Mouse (Mus musculus) forebrain, embryonic 12.5 days (tissue): ENCODE data around the gene Gxylt2. TPM values are rescaled to one million over a fixed set of nuclear protein-coding genes. Genes with fewer than 3 reads are reported as not detected.
A peak's percentile ranks its signal among the peaks of the same experiment; 100 is the strongest.

ENCODE experiments used
- ATAC-seq: fragments of 200-750 bp; cut with Nextera tagmentation; 2 replicates; pipeline ENCODE4 v1.8.0; 2017; ENCODE audit warnings: moderate TSS enrichment; ENCODE audit not compliant: low FRiP score
- H3K27ac ChIP-seq: fragments of 300-500 bp; sonication (generic); 2 replicates; pipeline ENCODE4 v1.5.1; 2016; ENCODE audit warnings: mild to moderate bottlenecking
- H3K27me3 ChIP-seq: fragments of 300-500 bp; sonication (generic); 2 replicates; pipeline ENCODE4 v1.6.1; 2016; ENCODE audit warnings: mild to moderate bottlenecking
- H3K36me3 ChIP-seq: fragments of 300-500 bp; sonication (generic); replicated peaks from 2 replicates; pipeline ENCODE4 v1.6.1; 2016; ENCODE audit warnings: mild to moderate bottlenecking
- H3K4me1 ChIP-seq: fragments of 300-500 bp; sonication (generic); 2 replicates; pipeline ENCODE4 v1.6.1; 2016
- H3K4me2 ChIP-seq: fragments of 300-500 bp; sonication (generic); 2 replicates; pipeline ENCODE4 v1.6.1; 2016; ENCODE audit warnings: mild to moderate bottlenecking, moderate library complexity
- H3K4me3 ChIP-seq: fragments of 300-500 bp; sonication (generic); replicated peaks from 2 replicates; pipeline ENCODE4 v1.5.1; 2016; ENCODE audit warnings: mild to moderate bottlenecking
- H3K9ac ChIP-seq: fragments of 300-500 bp; sonication (generic); 2 replicates; pipeline ENCODE4 v1.6.1; 2016; ENCODE audit warnings: mild to moderate bottlenecking
- H3K9me3 ChIP-seq: fragments of 300-500 bp; sonication (generic); 2 replicates; pipeline ENCODE4 v1.6.1; 2016
- WGBS: fragments of 180-500 bp; shearing (Covaris S2); methylation state at CpG from one replicate; pipeline ENCODE4 v1.1.7; 2016; 5-methylcytosine and 5-hydroxymethylcytosine counted together
- polyA plus RNA-seq: library from polyadenylated mRNA; unstranded; fragments of >200 nt; fragmentation: Nextera tagmentation; extraction: Ambion mirVana; gene quantifications from 2 replicates; pipeline ENCODE4 v1.2.1, GENCODE M21; 2016

The Gxylt2 gene
- polyA plus RNA-seq, 1 experiment from 2014 or later, result 3.5 TPM

GRCm38 (mm10) chr6:100699986-100700385 is 4.5 kb upstream of the Gxylt2 start:
- 85% methylated on average over 5 of the region's 5 CpGs for WGBS
- no peak overlapping the region for H3K4me2 ChIP-seq

GRCm38 (mm10) chr6:100700774-100701173 is 3.8 kb upstream of the Gxylt2 start:
- H3K27me3 ChIP-seq, result peaks cover 33% of the 10 kb centered on the region
- WGBS, result 72% methylated on average over 5 of the region's 5 CpGs
- ATAC-seq, result no peak
- H3K9me3 ChIP-seq, result no peaks in the 10 kb centered on the region
- no peak overlapping the region for H3K27ac ChIP-seq
- H3K4me1 ChIP-seq, result peaks cover 14% of the 10 kb centered on the region
- H3K4me2 ChIP-seq, result no peak overlapping the region
- H3K36me3 ChIP-seq, result no peaks in the 10 kb centered on the region
- no peak overlapping the region for H3K4me3 ChIP-seq
- H3K9ac ChIP-seq, result no peak overlapping the region

More at GRCm38 (mm10) chr6:100699986-100700385, 4.5 kb upstream of the Gxylt2 start:
- no peak overlapping the region for H3K9ac ChIP-seq
- no peaks in the 10 kb centered on the region for H3K36me3 ChIP-seq
- peaks cover 7% of the 10 kb centered on the region for H3K4me1 ChIP-seq
- peaks cover 25% of the 10 kb centered on the region for H3K27me3 ChIP-seq
- ATAC-seq, result no peak
- no peak overlapping the region for H3K4me3 ChIP-seq
- H3K27ac ChIP-seq, result no peak overlapping the region
- no peaks in the 10 kb centered on the region for H3K9me3 ChIP-seq

- H3K9me3 ChIP-seq, result no peaks in the 10 kb centered on the region
- ATAC-seq, result 0 out of 2 replicates have a peak, but pooled peaks have one; percentile 5
- no peak overlapping the region for H3K27ac ChIP-seq
- 34% methylated on average over 8 of the region's 8 CpGs for WGBS
- H3K27me3 ChIP-seq, result peaks cover 43% of the 10 kb centered on the region
- peak overlapping the region; percentile 98 for H3K4me2 ChIP-seq
- H3K36me3 ChIP-seq, result no peaks in the 10 kb centered on the region
- 0 out of 2 replicates have a peak overlapping the region, but pooled peaks have one; percentile 66 for H3K9ac ChIP-seq
- H3K4me1 ChIP-seq, result peaks cover 15% of the 10 kb centered on the region
- H3K4me3 ChIP-seq, result peak overlapping the region; percentile 69
These were observed 349 bp upstream of the Gxylt2 start for GRCm38 (mm10) chr6:100704197-100704573.

- Histone ChIP-seq H3K27ac (no peak overlapping the region), H3K27me3 (peaks cover 43% of the 10 kb centered on the region), H3K9ac (no peak overlapping the region), H3K4me3 (peak overlapping the region; percentile 69), H3K4me1 (peaks cover 20% of the 10 kb centered on the region), H3K4me2 (peak overlapping the region; percentile 98), H3K9me3 (no peaks in the 10 kb centered on the region), H3K36me3 (no peaks in the 10 kb centered on the region)
- WGBS, result 1% methylated on average over 15 of the region's 15 CpGs
- no peak for ATAC-seq
These were observed 855 bp downstream of the Gxylt2 start for GRCm38 (mm10) chr6:100705366-100705811.

GRCm38 (mm10) chr6:100706861-100707260 is 2.3 kb downstream of the Gxylt2 start:
- Histone ChIP-seq H3K4me2 (no peak overlapping the region), H3K27me3 (peaks cover 43% of the 10 kb centered on the region)
- WGBS, result 86% methylated on average over 6 of the region's 6 CpGs

GRCm38 (mm10) chr6:100707557-100707956 is 3.0 kb downstream of the Gxylt2 start:
- 0 out of 2 replicates have a peak overlapping the region, but pooled peaks have one; percentile 25 for H3K27ac ChIP-seq
- no peak for ATAC-seq
- no peak overlapping the region for H3K4me3 ChIP-seq
- H3K9me3 ChIP-seq, result no peaks in the 10 kb centered on the region
- no peaks in the 10 kb centered on the region for H3K36me3 ChIP-seq
- peaks cover 42% of the 10 kb centered on the region for H3K27me3 ChIP-seq
- H3K4me1 ChIP-seq, result peaks cover 20% of the 10 kb centered on the region
- H3K4me2 ChIP-seq, result no peak overlapping the region
- no peak overlapping the region for H3K9ac ChIP-seq
- WGBS, result 73% methylated on average over 7 of the region's 7 CpGs

More at GRCm38 (mm10) chr6:100706861-100707260, 2.3 kb downstream of the Gxylt2 start:
- no peaks in the 10 kb centered on the region for H3K9me3 ChIP-seq
- no peak overlapping the region for H3K9ac ChIP-seq
- no peak overlapping the region for H3K4me3 ChIP-seq
- H3K27ac ChIP-seq, result no peak overlapping the region
- ATAC-seq, result no peak
- peaks cover 20% of the 10 kb centered on the region for H3K4me1 ChIP-seq
- H3K36me3 ChIP-seq, result no peaks in the 10 kb centered on the region

- no peaks in the 10 kb centered on the region for H3K9me3 ChIP-seq
- no peak overlapping the region for H3K4me2 ChIP-seq
- ATAC-seq, result no peak
- H3K27ac ChIP-seq, result no peak overlapping the region
- WGBS, result 84% methylated on average over 1 of the region's 1 CpGs
- no peaks in the 10 kb centered on the region for H3K36me3 ChIP-seq
- no peak overlapping the region for H3K9ac ChIP-seq
- peaks cover 35% of the 10 kb centered on the region for H3K27me3 ChIP-seq
- H3K4me1 ChIP-seq, result peaks cover 20% of the 10 kb centered on the region
- no peak overlapping the region for H3K4me3 ChIP-seq
These were observed 3.7 kb downstream of the Gxylt2 start for GRCm38 (mm10) chr6:100708248-100708647.

- ATAC-seq, result no peak
- H3K27me3 ChIP-seq, result peaks cover 28% of the 10 kb centered on the region
- no peak overlapping the region for H3K27ac ChIP-seq
- WGBS, result 86% methylated on average over 9 of the region's 9 CpGs
- no peak overlapping the region for H3K9ac ChIP-seq
- H3K9me3 ChIP-seq, result no peaks in the 10 kb centered on the region
- no peak overlapping the region for H3K4me2 ChIP-seq
- peaks cover 19% of the 10 kb centered on the region for H3K4me1 ChIP-seq
- H3K36me3 ChIP-seq, result no peaks in the 10 kb centered on the region
- H3K4me3 ChIP-seq, result no peak overlapping the region
These were observed 4.5 kb downstream of the Gxylt2 start for GRCm38 (mm10) chr6:100708996-100709395.

GRCm38 (mm10) chr6:100709483-100709882 is 4.9 kb downstream of the Gxylt2 start:
- 26% methylated on average over 7 of the region's 7 CpGs for WGBS
- Histone ChIP-seq H3K27me3 (peaks cover 23% of the 10 kb centered on the region), H3K9ac (no peak overlapping the region), H3K36me3 (no peaks in the 10 kb centered on the region), H3K27ac (no peak overlapping the region), H3K4me2 (no peak overlapping the region), H3K4me1 (peaks cover 16% of the 10 kb centered on the region), H3K9me3 (no peaks in the 10 kb centered on the region), H3K4me3 (no peak overlapping the region)
- no peak for ATAC-seq

GRCm38 (mm10) chr6:100710170-100710569 is 5.6 kb downstream of the Gxylt2 start:
- no peak for ATAC-seq
- Histone ChIP-seq H3K4me1 (peaks cover 12% of the 10 kb centered on the region; the same call in 1 of the 2 replicates), H3K9me3 (no peaks in the 10 kb centered on the region), H3K9ac (no peak overlapping the region), H3K27ac (no peak overlapping the region), H3K4me2 (no peak overlapping the region), H3K4me3 (no peak overlapping the region), H3K36me3 (no peaks in the 10 kb centered on the region), H3K27me3 (peaks cover 16% of the 10 kb centered on the region)
- WGBS, result 40% methylated on average over 4 of the region's 4 CpGs

GRCm38 (mm10) chr6:100710866-100711265 is 6.3 kb downstream of the Gxylt2 start:
- 93% methylated on average over 5 of the region's 5 CpGs for WGBS
- Histone ChIP-seq H3K4me1 (peaks cover 7% of the 10 kb centered on the region; the same call in 1 of the 2 replicates), H3K4me3 (no peak overlapping the region), H3K9ac (no peak overlapping the region), H3K9me3 (no peaks in the 10 kb centered on the region), H3K27ac (no peak overlapping the region), H3K36me3 (no peaks in the 10 kb centered on the region), H3K27me3 (peaks cover 9% of the 10 kb centered on the region), H3K4me2 (no peak overlapping the region)
- ATAC-seq, result no peak

GRCm38 (mm10) chr6:100715296-100715828 is 10.8 kb downstream of the Gxylt2 start:
- no peak for ATAC-seq
- Histone ChIP-seq H3K4me1 (no peaks in the 10 kb centered on the region), H3K36me3 (no peaks in the 10 kb centered on the region), H3K4me3 (no peak overlapping the region), H3K9ac (no peak overlapping the region), H3K27ac (no peak overlapping the region), H3K27me3 (peaks cover 8% of the 10 kb centered on the region; the same call in 1 of the 2 replicates), H3K9me3 (no peaks in the 10 kb centered on the region), H3K4me2 (no peak overlapping the region)
- 91% methylated on average over 8 of the region's 8 CpGs for WGBS

GRCm38 (mm10) chr6:100716152-100716551 is 11.6 kb downstream of the Gxylt2 start:
- ATAC-seq, result no peak
- Histone ChIP-seq H3K9ac (no peak overlapping the region), H3K4me1 (peaks cover 4% of the 10 kb centered on the region; the same call in 1 of the 2 replicates), H3K4me2 (no peak overlapping the region), H3K4me3 (no peak overlapping the region), H3K36me3 (no peaks in the 10 kb centered on the region), H3K27ac (no peak overlapping the region), H3K27me3 (peaks cover 8% of the 10 kb centered on the region; the same call in 1 of the 2 replicates), H3K9me3 (no peaks in the 10 kb centered on the region)
- WGBS, result 86% methylated on average over 7 of the region's 7 CpGs
